Mouse (Mus musculus) spleen, adult 2 months (tissue): Measurements from ENCODE around the gene Slc16a10. TPM values are rescaled to one million over a fixed set of nuclear protein-coding genes. Genes with fewer than 3 reads are reported as not detected.

Experiments used
- DNase-seq, 2 experiments: peaks; one replicate each; pipeline versions ENCODE4 v3.0.0 to v3.0.0-alpha.2; 2012 to 2021; ENCODE audit warnings: low spot score in 2 of 2, low read depth in 1 of 2
- H3K27ac ChIP-seq: fragments of 200-500 bp; 2 replicates; pipeline ENCODE4 v1.5.1; 2012; ENCODE audit warnings: low read length, inconsistent platforms; ENCODE audit not compliant: insufficient read depth
- H3K27me3 ChIP-seq: fragments of 200-500 bp; 2 replicates; pipeline ENCODE4 v1.6.1; 2012; ENCODE audit warnings: mild to moderate bottlenecking, moderate library complexity, low read length, inconsistent platforms; ENCODE audit not compliant: control insufficient read depth, insufficient read depth
- H3K36me3 ChIP-seq: fragments of 200-500 bp; 2 replicates; pipeline ENCODE4 v1.6.1; 2012; ENCODE audit warnings: mild to moderate bottlenecking, low read length, inconsistent platforms; ENCODE audit not compliant: control insufficient read depth, insufficient read depth
- H3K4me1 ChIP-seq: fragments of 200-500 bp; 2 replicates; pipeline ENCODE4 v1.6.1; 2011; ENCODE audit warnings: inconsistent platforms; ENCODE audit not compliant: control insufficient read depth, insufficient read depth, insufficient read length
- H3K4me3 ChIP-seq: fragments of 200-500 bp; 2 replicates; pipeline ENCODE4 v1.5.1; 2011; ENCODE audit warnings: mild to moderate bottlenecking, inconsistent platforms; ENCODE audit not compliant: insufficient read depth, insufficient read length; ENCODE audit errors: extremely low read depth
- CTCF ChIP-seq: fragments of 200-500 bp; IDR thresholded peaks from 2 replicates; pipeline ENCODE4 v1.5.1; 2011; ENCODE audit warnings: mild to moderate bottlenecking, inconsistent platforms; ENCODE audit not compliant: insufficient read depth, insufficient read length, insufficient replicate concordance; ENCODE audit errors: extremely low read depth
- POLR2A ChIP-seq: fragments of 200-500 bp; IDR thresholded peaks from 2 replicates; pipeline ENCODE4 v1.6.1; 2011; ENCODE audit warnings: low read depth, low read length, inconsistent platforms
- WGBS: fragments of 180-500 bp; shearing (Covaris S2); methylation state at CpG from one replicate; pipeline ENCODE4 v1.1.7; 2018; 5-methylcytosine and 5-hydroxymethylcytosine counted together
- polyA plus RNA-seq: library from polyadenylated mRNA; depleted of rRNA; stranded (reverse); fragments of >200 nt; gene quantifications from 2 replicates; pipeline ENCODE4 v1.2.3, GENCODE M21; 2012

The Slc16a10 gene
- polyA plus RNA-seq, 1 experiment = 36.9 TPM

DNA sequence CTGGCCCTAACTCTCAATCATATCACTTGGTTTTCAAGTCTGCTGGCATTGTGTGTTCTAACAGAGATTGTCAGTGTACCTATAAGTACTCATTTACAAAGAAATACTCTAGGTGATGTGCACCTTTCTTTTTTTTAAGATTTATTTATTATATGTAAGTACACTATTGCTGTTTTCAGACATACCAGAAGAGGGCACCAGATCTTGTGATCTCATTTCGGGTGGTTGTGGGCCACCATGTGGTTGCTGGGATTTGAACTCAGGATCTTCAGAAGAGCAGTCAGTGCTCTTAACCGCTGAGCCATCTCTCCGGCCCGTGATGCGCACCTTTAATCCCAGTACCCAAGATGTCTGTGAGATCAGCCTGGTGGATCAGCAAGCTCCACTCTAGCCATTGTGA is 37.1 kb upstream of the Slc16a10 start:
- TF ChIP-seq POLR2A (no peak), CTCF (no peak)
- Histone ChIP-seq H3K27me3 (no peaks in the 10 kb centered on the region), H3K36me3 (no peaks in the 10 kb centered on the region), H3K4me1 (no peaks in the 10 kb centered on the region), H3K27ac (no peak overlapping the region), H3K4me3 (no peak overlapping the region)
- DNase-seq = no peak
- WGBS = 82% methylated on average over 5 of the region's 5 CpGs

DNA sequence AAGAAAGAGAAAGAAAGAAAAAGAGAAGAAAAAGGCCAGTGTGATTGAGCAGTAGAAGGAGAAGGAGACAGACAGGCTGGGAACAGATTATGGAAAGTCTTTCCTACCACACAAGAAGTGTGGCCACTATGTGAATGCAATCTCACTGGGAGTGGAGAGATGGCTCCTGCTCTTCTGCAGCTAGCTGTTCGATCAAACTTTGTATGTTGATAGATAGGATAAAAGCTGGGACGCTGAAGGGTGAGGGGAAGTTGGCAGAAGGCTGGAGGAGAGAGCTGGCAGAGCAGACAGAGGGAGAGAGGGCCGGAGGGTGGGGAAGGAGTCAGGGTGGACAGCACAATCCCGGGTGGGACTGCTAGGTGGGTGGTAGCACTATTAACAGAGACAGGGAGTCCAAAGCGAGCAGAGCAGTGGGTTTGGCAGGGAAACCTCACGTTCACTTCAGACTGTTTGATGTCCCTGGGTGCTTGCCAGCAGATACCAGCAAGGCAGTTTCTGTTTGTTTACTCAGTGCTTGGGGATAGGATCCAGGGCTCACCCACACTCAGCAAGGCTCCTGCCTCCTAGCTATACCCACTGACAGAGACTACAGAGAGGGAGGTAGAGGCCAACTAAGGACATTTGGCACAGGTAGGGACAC is 35.4 kb upstream of the Slc16a10 start:
- no peak for TF ChIP-seq CTCF
- TF ChIP-seq POLR2A = no peak
- Histone ChIP-seq H3K4me1 (no peaks in the 10 kb centered on the region), H3K27ac (no peak overlapping the region), H3K4me3 (no peak overlapping the region), H3K36me3 (no peaks in the 10 kb centered on the region), H3K27me3 (no peaks in the 10 kb centered on the region)
- WGBS = 47% methylated on average over 6 of the region's 6 CpGs
- no peak for DNase-seq

DNA sequence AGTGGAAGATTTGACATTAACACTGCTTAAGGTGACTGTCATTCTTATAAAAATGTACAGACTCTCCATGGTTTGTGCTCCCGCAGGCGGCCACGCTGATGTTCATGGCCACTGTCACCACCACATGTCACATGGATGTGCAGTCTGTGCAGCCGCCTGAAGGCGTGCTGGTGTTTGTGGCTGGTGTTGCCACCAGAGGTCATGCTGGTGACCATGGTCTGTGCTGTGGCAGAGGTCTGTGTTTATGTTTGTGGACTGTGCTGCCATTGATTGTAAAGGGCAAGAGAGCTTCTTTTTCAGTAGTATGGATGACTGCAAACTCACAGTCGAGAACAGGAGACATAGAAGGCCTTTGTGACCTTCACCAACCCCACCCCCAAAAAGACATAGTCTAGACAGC is 30.1 kb upstream of the Slc16a10 start:
- TF ChIP-seq POLR2A (no peak), CTCF (no peak)
- Histone ChIP-seq H3K4me1 (peaks cover 3% of the 10 kb centered on the region; the same call in 1 of the 2 replicates), H3K4me3 (no peak overlapping the region), H3K27me3 (no peaks in the 10 kb centered on the region), H3K36me3 (no peaks in the 10 kb centered on the region), H3K27ac (no peak overlapping the region)
- no peak for DNase-seq
- WGBS = 86% methylated on average over 6 of the region's 6 CpGs

DNA sequence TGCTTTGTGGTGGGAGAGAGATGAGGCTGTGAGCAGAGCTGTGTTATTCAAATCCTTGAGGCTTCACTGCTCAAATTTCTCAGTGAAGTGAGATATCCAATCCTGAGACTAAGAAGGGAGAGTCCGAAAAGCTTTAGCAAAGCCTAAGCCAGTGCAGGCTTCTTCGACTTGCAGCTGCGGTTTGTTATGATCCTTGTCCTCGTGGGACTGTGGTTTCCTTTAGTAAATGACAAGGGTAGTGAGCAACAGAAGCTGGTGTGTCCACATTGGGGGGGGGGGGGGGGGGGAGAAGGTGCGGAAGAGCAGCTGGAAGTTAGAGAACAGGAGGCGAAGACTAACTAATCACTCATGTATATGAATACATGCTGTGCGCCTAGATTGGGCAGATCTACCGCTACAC is 29.2 kb upstream of the Slc16a10 start:
- no peaks in the 10 kb centered on the region for H3K36me3 ChIP-seq
- H3K4me1 ChIP-seq = peaks cover 3% of the 10 kb centered on the region; the same call in 1 of the 2 replicates
- H3K27me3 ChIP-seq = no peaks in the 10 kb centered on the region
- TF ChIP-seq POLR2A = no peak
- TF ChIP-seq CTCF = no peak
- H3K27ac ChIP-seq = no peak overlapping the region
- H3K4me3 ChIP-seq = no peak overlapping the region
- no peak for DNase-seq
- 5% methylated on average over 8 of the region's 8 CpGs for WGBS

DNA sequence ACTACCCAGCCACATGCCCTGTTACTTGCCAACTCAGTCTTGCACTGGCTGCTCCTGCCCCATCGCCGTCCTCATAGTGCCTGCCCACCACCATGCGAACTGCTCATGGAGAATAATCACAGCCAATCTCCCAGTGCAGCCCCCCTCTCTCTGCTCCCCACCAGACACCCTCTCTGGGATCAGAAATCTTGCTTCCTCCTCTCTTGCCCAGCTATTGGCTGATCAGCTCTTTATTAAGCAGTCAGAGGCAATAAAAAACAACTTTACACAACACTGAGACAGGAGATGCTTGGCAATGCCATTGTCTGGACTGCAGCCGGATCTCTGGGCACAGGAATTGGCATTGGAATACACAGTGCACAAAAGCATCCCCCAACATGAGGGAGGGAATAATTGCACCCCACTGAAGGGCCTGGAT is 28.1 kb upstream of the Slc16a10 start:
- Histone ChIP-seq H3K4me1 (peaks cover 3% of the 10 kb centered on the region; the same call in 1 of the 2 replicates), H3K27ac (no peak overlapping the region), H3K27me3 (no peaks in the 10 kb centered on the region), H3K36me3 (no peaks in the 10 kb centered on the region), H3K4me3 (no peak overlapping the region)
- 91% methylated on average over 4 of the region's 4 CpGs for WGBS
- DNase-seq = no peak
- TF ChIP-seq CTCF (no peak), POLR2A (no peak)

DNA sequence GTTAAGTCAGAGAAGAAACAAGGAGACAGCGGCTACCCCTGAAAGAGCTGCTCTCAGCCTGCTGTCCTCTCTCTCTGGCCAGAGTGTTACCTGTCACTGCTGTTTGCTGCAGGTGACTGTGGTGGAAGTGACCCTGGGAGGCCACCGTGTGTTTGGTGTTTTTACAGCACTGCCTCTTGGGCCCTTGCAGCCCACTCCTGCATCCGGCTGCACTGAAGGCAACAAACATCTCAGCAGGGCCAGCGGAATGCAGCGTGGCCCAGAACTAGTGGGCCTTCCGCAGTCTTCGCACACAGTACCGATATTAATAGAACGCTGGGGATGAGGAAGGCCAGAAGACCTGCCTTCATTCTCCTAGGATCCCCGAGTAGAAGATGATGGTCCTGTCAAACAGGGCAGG is 27.5 kb upstream of the Slc16a10 start:
- no peak for TF ChIP-seq CTCF
- TF ChIP-seq POLR2A = no peak
- Histone ChIP-seq H3K36me3 (no peaks in the 10 kb centered on the region), H3K4me1 (peaks cover 5% of the 10 kb centered on the region; the same call in 1 of the 2 replicates), H3K27me3 (no peaks in the 10 kb centered on the region), H3K4me3 (no peak overlapping the region), H3K27ac (no peak overlapping the region)
- no peak for DNase-seq
- WGBS = 87% methylated on average over 10 of the region's 10 CpGs

DNA sequence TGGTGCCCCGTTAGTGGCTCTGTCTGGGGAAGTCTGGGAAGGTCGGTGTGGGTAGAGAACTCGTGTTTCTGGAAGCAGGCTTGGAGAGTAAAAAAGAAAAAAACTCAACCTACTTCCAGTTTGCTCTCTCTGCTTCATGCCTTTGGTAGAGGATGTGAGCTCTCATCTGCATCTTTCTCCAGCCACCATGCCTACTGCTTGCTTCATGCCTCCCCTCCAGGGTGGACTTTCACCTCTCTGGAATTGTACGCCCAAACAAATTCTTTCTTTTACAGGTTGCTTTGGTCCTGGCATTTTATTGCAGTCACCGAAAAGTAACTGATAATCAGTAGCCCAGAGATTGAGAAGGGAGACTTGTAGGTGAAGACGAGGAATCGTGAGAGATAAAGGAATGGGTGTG is 27.0 kb upstream of the Slc16a10 start:
- no peak for DNase-seq
- 85% methylated on average over 7 of the region's 7 CpGs for WGBS
- Histone ChIP-seq H3K27ac (no peak overlapping the region), H3K4me3 (no peak overlapping the region), H3K36me3 (no peaks in the 10 kb centered on the region), H3K27me3 (no peaks in the 10 kb centered on the region), H3K4me1 (peaks cover 10% of the 10 kb centered on the region; the same call in 1 of the 2 replicates)
- no peak for TF ChIP-seq CTCF
- TF ChIP-seq POLR2A = no peak
